Mouse (Mus musculus): ENCODE measurements around the gene Gnai3.
A peak's percentile ranks its signal among the peaks of the same experiment; 100 is the strongest.

Gnai3 gene

DNA sequence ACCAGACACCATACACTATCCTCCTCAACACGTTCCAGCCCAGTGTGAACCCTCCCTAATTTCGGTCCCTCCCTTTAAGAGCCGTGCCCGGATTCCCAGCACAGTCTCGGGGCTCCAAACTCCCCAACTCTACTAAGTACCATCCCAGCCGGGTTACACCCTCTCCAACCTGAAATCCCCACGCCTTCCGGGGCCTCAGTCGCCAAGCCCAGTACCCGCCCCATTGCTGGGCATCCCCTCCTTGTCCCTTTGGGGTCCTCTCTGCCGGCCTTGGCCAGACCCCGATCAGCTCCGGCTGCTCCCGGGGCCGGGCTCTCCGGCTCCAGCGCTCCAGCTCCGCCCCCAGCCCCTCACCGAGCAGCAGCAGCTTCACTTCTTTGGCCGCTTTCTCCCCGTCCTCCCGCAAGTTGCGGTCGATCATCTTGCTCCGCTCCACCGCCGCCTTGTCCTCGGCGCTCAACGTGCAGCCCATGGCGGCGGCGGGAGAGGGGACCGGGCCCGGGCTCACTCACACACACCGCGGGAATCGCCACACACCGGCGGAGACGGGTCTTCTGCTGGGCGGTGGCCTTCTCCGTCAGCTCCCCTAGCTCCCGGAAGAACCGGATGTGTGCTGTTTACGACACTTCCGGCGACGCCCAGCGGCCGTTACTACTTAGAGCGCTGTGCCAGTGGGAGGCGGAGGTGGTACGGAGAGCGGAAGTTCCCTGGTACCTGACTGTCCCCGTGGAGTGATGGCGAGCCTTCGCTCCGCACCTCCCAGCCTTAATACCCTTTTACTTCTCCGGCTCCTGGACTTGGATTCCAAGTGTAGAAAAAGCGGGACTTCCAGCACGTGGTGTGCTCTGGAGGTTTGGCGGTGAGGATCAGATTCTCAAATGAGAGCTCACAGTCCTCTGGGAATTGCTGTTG, at the start of gene Gnai3:
Gnai3 (minus strand) TSS at position 613 of the 912 bp plus-strand sequence.
- DNase-seq, result peak; percentile 94 to 95

DNA sequence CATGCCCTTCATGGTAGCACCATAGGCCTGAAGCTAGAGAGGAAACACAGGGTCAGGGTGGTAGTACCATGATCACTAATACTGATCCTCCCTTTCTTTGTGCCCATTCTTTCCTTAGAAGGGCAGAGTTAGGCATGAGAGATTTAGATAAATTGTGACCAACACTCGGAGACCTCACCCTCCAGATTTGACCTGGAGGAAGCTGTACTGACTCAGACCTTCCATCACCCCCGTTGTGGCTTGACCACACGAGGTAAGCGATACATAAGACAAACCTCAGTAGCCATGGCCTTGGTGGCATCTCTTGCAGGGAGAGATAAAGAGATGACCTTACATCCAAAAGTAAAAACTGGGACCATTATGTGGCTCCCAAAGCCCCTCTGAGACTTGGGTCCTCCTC, 49.3 kb upstream of the Gnai3 start:
- DNase-seq, result no peak

DNA sequence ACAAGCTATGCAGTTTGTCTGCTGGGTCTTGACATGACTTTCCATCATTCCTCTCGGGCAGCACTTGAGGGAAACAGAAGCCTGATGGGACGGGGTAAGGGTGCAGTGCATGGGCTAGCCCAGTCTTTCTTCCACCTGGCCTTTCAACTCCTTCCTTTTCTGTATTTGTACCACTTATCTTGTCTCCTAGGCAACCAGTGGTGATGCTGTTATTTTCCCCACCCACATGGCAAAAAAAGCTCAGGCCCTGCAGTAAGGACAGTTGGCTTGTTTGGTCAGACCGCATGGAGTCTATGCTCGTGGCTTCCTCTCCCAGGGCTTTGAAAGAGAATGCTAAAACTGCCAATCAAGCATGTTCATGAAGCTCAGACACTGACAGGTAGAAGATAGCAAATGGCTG, 47.7 kb upstream of the Gnai3 start:
- DNase-seq, result no peak

DNA sequence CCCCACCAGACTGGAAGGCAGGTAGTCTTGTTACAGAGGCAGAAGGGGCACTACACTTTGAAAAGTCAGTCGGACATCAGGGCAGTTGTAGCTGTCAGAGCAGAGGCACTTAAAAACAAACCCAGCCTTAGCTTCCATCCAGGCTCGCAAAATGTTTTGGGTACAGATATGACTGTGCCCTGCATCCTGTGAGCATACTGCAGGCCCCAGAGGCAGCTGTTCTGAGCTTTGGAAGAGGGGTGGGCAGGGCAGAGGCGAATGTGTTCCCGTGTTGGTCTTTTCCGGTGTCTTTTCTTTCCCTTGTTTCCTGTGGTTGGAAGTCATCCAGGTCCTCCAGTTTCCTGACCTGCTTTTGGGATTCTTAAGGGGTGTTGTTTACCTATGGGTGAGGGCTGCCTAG, 44.0 kb upstream of the Gnai3 start:
- DNase-seq, result no peak

DNA sequence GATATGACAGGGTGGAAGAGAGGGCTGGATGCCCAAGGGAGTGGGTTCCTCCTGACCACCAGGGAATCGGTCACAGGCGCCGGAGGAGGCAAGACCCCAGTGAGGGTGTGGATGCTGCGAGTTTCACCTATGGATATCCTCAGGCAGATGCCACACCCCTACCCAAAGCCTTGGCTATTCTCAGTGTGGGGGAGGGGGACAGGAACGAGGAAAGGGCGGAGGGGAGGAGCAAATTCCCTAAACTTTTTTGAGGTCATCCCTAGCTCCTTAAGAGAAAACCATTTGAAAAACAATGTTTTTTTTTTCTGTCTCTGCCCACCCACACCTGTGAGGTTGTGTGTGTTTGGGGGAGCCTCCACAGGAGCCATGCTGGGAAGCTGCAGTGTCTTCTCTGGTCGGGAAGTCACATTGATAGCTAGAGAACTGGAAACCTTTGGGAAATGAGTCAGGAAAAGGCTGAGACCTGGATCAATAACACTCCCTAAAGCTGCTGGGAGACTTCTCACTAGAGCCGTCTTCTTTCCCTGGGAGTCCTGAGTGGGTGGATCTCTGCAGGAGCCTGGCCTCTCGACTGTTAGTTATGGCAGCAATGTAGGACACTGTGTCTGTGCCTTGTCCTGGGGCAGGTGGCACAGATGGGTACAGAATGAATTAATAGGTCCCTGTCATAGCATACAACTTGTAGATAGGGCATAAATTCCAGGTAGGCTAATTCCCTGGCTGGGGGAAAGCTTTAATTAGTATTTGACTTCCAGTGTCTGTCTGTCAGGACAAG, 43.0 kb upstream of the Gnai3 start:
- no peak for DNase-seq

DNA sequence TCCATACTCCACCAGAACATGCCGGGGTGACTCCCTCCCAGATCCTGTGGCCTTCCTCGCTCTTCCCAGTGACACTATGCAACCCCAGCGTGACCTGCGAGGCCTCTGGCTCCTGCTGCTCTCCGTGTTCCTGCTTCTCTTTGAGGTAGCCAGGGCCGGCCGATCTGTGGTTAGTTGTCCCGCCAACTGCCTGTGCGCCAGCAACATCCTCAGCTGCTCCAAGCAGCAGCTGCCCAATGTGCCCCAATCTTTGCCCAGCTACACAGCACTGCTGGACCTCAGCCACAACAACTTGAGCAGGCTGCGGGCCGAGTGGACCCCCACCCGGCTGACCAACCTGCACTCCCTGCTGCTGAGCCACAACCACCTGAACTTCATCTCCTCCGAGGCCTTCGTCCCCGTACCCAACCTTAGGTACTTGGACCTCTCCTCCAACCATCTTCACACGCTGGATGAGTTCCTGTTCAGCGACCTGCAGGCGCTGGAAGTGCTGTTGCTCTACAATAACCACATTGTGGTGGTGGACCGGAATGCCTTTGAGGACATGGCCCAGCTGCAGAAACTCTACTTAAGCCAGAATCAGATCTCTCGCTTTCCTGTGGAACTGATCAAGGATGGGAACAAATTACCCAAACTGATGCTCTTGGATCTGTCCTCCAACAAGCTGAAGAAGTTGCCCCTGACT, 41.3 kb upstream of the Gnai3 start:
- no peak for DNase-seq

DNA sequence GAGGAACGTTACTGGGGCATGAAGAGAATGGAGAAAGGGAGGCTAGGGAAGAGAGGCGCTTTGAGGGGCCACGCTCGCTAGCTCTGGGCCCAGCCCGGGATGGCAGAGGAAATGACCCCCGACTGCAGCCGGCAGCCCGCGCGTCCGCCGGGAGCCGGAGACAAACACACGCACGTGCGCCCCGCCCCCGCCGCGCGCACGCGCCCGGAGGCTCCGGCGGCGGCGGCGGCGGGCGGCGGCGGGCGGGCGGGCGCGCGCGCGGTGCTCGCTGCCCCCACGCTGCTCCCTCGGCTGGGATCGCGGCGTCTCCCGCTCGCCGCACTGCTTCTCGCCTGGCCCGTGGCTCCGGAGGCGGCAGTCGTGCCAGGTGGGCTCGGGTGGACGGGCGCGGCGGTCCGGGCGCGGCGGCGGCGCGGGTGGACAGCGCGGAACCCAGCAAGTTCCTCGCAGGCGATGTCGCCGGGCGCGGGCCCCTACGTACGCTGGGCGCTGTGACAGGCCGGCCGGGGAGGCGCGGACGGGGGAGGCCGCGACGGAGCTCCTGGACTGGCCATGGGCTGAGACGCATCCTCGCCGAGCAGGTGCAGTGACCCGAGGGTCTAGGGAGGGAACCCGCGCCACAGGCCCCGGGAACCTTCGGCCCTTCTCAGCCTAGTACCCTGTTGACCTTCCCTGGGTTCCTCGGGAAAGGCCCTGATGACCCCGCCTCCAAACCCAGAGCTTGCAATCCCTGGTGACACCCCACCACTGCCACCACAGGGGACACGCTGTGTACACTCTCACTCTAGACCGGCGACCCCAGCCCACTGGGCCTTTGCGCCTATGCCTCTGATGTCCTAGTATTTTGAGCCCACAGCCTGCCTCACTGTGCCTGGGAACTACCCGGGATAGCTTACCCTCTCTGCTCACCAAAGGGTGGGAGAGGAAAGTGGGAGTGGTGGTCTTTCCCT, 40.4 kb upstream of the Gnai3 start, which contains the start of gene Amigo1:
Amigo1 (plus strand) TSS at position 238 of the 950 bp plus-strand sequence.
- peak; percentile 44 for DNase-seq

DNA sequence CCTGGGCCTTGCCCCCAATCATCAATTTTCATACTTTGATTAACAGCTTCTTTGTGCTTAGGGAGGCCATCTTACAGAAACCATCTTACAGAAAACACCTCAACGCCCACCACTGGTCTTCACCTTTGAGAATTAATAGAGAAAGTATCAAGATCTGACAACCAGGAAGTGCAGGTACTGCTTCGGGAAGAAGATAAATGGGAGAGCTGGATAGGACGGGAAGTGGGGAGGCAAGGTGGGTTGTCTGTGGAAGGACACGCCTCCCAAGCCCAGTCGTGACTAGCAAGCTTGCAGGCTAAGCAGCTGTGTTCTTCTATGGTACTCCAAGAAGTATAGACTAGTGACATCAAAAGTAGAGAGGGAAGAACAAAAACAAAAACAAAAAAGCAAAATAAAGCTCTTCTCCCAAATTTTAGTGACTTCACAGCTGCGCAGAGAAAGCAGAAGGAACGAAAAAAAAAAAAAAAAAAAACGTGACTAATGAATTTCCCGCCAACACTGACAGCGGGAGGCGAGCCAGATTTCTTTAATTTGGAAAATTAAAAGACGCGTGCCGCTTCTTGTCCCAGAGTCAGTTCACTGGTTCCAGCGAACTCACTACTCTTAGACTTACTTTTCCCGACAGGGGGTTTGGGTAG, 39.6 kb upstream of the Gnai3 start:
- no peak for DNase-seq

DNA sequence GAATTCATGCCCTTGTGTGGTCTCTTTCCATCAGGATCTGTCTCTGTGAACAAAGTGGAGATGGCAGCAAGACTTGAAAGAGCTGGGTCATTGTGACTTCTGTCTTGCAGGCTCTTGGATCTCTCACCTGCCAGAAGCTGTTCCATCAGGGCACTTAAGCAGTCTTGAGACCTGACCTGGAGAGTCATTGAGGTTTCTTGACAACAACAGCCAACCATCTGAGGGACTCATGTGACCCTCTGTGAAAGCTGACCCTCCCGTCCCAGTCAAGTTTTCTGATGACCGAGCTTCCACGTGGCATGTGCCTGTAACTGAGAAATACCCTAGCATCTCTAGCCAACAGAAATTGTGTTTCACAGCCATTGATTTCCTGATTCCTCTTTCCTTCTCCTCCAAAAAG, 38.8 kb upstream of the Gnai3 start:
- peak; percentile 76 to 82 for DNase-seq

DNA sequence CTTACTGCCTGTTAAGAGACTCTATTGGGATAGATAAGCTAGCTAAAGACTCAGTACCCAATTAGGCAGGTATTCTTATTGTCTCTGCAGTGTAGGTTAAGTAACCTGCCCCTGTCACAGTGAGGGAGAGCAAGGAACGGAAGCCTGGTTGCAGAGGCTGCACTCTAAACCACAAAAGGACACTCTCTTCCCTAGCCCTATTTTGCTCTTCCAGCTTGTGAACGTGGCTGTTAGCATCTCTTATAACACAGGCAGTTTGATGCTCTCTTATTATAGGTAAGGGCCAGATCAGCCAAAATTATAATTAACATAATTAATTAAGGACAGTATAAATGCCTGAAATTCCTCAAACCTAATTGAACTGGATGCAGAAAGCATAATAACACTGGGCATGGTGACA, 34.6 kb upstream of the Gnai3 start:
- DNase-seq, result no peak

DNA sequence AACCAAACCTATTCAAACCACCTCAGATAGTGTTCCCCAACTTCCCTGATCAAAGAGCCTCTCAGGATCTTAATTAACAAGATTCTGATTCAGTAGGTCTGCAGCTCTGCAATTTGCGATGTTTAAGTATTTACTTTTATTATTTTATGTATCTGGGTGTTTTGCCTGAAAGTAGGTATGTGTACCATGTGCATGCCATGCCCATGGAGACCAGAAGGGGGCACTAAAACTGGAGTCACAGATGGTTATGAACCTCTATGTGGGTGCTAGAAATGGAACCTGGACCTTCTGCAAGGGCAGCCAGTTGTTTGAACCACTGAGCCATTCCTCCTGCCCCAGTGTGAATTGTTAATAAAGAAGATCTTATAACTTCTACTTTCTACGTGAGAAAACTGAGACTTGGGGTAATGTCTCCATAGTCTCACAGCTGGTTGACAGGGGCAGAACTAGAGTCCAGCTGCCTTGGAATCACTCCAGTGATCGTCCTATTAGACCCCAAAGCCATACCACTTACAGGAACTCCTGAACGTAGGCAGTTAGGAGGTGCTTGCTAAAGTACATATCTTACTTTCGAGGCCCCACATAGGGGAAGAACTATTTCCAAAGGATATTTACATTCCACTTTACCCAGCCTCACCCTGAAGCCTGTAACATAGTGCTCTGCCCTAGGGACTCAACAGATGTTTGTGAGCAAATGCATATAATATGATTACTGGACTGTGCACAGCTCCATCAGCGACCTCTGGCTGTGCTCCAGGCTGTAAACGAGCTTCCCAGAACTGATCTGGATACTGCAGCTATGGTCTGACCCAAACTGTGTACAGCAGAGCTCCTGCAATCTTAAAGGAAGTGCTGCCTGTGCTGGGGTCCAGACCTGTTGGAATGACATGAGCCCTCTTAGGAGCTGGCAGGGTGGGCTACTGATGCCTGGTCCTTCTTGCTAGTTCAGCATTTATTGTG, 33.1 kb upstream of the Gnai3 start:
- no peak for DNase-seq

DNA sequence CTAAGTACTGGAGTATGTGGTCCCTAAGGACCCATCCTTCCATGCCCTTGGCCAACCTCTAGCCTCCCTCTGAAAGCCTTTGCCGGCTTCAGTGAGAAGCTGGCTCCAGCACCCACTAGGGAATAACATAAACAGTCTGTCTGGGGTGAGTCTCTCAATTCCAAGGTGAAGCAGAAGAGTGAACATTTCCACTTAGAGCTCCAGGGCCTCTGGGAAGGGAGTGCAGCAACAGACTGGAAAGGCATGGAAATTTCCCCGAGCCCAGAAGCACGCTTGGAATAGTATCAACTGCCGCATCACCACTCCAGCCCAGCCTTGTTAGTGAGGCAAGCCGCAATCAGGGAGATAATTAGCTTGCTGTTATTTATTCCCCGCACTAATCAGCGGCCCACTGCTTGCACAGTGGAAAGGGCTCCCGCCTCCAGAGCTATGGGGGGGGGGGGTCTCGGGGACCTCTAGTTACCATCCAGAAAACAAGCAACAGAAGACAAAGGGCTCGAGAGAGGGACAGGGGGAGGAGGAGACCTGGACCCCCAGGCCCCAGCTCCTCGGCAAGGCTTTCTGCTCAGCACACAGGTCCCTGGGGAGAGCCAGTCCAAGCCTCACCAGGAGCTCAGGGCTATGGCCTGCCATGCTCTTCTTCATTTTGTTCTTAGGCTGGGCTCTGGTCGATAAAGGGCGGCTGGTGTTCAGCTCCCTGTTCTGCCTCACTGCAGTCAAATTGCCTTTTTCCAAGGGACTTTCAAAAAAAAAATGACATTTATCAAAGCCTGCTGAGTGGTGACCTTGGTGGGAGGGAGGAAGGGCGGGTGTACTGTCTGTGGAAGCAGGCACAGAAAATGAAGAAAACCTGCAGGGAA, 29.0 kb upstream of the Gnai3 start:
- DNase-seq, result no peak

DNA sequence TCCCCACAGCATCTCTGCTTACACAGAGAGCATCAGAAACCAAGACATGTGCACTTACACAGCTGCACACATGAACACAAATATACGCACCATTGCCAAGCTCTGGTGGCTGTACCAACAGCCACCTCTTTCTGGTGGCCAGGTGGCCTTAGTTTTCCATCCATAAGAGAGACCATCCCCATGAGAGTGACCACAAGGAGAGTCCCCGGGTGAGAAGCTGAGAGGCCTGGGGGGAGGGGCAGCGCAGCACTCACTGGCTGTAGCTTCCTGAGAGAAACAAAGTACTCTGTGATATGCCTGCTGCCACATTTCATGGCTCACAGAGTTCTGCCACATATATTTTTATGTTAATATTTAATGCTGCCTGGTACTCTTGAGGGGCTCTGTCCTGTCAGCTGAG, 23.3 kb upstream of the Gnai3 start:
- DNase-seq, result no peak

DNA sequence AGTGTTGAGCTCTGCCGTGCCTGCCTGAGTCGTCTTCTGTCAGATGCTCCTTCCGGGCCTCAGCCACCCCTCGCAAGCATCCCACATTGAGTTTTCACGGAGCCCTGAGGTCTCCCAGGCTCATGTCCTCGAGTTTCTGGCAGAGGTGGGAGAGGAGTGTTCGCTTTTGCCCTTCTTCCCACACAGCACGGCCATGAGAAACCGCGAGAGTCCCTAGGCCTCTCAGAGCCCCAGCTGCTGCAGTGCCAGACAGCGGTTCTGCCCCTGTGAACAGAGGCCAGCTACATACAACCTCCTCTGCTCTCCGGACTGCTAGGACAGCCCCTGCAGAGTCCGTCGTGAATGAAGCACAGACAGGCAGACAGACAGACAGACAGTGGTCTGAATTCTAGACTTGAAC, 21.6 kb upstream of the Gnai3 start:
- no peak for DNase-seq

DNA sequence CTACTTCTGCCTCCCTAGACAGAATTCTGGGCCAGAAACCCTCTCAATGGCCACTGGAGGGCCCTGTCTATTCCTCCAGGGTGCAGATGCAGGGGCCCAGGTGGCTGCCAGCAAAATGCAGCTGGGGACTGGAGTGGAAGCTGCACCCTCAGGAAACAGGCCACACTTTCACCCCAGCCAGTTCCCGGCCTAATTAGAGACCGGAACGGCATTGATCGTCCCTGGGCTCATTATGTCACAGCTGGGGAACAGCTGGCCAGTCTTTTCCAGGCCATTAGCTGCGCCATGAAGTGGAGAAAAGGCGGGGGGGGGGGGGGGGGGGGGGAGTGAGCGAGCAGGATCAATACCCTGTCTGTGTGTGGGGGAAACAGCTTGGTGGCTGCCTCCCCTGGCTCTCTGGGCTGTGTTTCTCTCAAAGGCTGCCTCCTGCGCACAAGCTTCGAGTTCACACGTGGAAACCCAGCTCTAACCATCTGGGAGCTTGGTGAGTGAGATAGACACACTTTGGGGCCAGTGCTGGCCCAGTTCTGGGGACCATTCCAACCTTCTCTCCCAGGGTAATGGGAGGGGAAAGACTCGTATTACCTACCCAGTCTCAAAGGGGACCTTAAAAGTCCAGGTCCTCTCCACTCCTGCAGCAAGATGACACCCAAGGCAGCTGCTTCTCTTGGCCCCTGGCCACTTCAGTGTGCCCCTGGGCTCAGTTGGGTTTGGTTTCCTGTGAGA, 20.7 kb upstream of the Gnai3 start:
- DNase-seq, result peak in 1 of 2 experiments; percentile 37

DNA sequence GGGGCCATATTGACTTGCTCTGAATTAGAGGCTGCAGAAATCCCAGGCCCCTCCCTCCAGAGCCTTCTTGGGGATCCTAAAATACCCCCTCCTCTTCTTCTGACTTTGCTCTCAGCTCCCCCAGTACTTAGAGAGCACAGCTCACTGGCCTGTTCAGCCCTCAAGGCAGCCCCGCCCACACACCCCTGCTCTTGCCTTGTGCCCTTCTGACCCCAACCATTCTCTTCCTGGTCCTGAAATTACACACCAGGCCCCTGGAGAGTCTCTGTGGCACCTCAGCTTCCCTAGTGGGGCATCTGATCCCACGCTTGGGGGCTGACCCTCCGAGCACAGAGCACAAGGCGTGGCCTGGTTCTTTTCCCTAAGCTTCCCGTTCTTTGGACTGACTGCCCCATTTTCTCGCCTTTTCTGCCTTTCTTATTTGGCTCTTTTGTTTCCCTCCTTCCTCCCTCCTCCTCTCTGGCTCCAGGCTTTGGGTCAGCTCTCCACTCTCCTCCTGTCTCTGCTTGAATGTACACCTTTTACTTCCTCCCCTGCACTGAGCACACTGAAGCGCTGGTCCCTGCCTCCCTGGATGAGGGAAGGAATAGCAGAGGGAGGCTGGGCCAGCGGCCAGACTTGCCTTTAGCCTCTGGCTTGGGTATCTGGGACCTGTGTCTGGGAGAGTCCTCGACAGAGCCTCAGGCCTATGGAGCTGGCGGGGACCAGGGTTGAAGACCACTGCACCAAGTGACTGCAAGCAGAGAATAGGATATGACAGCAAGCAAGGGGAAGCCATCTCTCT, 19.8 kb upstream of the Gnai3 start:
- DNase-seq, result no peak

DNA sequence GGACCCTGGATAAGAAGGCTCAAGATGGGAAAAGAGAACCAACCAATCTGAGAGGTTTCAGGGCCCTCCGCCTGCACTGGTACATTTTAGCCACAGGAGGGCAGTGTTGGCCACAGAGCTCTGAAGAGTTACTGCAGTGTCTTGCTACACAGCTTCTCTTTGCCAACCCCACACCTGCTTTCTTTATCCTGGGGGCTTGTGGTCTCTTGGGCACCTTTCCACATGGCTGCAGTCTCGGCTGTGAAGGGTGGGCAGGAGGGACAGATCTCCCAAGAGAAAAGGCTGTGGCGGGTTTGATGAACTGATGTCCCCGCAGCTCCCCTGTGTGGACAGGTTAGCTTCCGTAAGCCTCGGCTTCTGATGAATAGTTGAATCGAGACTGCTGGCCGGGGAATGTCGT, 18.9 kb upstream of the Gnai3 start:
- peak; percentile 76 to 78 for DNase-seq

DNA sequence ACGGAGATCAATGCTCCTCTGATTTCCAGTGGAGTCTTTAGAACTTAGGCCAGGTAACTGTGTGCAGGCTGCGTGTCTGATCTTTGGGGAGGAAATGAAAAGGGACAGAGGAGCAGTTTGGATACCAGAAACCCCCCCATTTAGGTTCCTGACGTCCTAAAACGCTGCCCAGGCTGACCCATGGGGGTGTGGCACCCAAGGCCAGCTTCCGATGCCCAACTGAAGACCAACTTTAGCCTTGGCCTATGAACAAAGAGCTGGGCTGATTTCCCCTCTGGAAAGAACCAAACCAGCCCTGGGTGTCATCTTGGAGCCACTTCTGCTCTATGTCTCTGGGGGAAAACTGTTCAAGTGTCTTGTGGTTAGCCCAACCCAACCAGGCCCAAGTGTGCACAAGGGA, 18.1 kb upstream of the Gnai3 start:
- no peak for DNase-seq

Data from lung, adult 18-20 months (tissue).